Mouse (Mus musculus) liver, embryonic 14.5 days (tissue): ENCODE measurements around the gene Olfr1502.

Experiments used
- CTCF ChIP-seq: IDR thresholded peaks from 2 replicates; pipeline ENCODE4 v1.5.1; 2016; ENCODE audit warnings: antibody characterized with exemption, low read depth, control low read depth
- EP300 ChIP-seq: IDR thresholded peaks from 2 replicates; pipeline ENCODE4 v1.6.1; 2016; ENCODE audit warnings: antibody characterized with exemption, low read depth

- TF ChIP-seq CTCF = no peak
- TF ChIP-seq EP300 = no peak
These were observed 33.1 kb upstream of the Olfr1502 start for GRCm38 (mm10) chr19:13828447-13828846.
